Mouse (Mus musculus): Measurements from ENCODE around the gene Nwd2. TPM values are rescaled to one million over a fixed set of nuclear protein-coding genes. Genes with fewer than 3 reads are reported as not detected.

Nwd2 gene
- total RNA-seq (2021): under 1 TPM; 0.20 to 0.42 TPM
- long read RNA-seq, experiment 1: 0 reads
- long read RNA-seq, experiment 2: 0 reads

DNA sequence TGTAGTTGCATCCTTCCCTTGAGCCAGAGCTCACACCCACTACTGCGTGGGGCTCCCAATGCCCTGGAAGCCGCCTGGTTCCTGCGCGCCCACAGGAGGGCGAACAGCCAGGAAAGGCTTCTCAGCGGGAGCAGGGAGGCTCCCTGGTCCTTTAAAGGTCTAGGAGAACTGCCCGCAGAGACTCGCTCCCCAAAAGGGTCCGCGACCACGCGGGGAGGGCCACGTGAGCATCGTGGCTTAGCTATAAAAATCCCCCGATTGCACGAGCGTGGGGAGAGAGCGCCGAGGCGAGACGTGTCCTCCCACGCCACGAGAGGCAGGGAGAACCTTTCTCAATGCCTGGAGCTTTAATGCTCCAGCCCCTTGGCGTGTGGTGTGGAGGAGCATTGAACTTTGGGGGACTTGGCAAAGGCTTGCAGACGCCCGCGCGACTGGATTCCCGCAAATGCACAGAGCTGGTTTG lies at the start of gene Nwd2:
Nwd2 (plus strand) TSS at position 33 of the 463 bp plus-strand sequence.
- no peak for DNase-seq (ENCODE audit: low spot score in 2 of 2)

DNA sequence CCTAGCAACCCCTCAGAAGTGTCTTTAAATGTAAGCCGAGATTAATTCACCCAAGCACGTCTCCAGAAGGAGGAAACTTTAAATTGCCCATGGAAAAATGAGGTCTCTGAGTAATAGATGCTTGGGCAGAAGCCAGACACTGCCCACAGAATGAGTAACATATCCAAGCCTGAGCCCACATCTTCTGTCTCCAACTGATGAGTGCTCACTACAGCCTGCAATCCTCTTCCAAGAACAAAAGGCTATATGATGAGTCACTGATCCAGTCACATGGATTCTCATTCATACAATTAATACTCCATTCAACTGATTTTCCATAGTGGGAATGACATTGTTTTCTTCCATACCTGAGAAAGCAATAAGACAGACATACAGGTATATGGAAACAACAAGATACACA lies 41.5 kb upstream of the Nwd2 start:
- DNase-seq (ENCODE audit: low spot score in 2 of 2): no peak

DNA sequence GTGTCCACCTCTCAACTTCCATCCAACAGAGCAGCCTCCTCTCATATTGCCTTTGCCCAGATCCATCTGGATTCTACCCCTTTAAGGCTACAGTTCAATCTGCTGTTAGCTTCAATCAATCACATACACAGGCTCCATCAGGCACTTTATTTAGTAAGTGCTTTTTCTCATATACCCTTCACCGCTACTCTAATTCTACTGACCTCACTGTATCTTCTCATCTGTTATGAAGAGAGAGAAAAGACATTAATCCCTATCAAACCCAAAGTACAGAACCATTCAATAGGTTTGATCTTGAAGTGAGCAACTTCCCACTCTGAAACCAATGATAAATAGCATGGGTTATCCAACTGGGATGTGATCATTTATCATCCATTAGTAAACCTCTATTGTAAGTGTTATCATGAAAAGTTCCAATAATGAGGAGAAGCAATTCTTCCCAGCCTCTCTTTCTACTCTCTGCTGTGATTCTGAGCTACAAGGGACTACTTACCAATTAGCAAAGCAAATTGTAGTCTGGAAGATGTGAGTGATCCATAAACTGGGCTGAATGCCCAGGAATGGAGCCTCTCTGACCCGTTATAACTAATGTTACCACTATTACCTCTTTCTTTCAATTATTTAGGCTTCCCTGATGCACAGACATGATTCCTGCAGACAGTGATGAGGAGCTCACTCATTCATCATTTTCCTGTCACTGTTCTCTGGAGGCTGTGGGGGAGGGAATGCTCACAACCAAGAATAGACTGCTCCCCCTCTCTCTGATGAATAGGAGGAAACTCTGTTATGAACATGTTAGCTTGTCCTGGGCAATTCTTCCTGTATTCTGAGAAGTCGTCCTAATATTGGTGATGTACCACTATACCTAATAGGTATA lies 31.9 kb upstream of the Nwd2 start:
- DNase-seq (ENCODE audit: low spot score in 2 of 2): no peak

DNA sequence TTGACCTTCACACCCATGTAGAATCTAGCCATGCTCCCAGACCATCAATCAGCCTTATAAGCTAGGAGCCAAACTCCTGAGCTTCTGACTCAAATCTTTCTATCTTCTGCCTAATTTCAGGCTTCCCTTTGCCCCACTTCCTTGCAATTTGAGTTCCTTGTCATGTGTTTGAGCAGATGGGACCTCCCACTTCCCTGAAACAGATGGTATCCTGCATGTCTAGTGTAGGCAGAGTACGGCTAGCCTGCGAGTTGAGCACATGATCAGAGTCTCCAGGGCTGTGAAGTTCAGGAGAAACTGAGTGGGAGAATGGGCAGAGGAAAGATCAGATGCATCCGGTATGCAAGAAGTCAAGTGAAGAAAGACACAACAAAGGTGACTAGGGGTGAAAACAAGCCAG lies 24.8 kb upstream of the Nwd2 start:
- DNase-seq (ENCODE audit: low spot score in 2 of 2): no peak

DNA sequence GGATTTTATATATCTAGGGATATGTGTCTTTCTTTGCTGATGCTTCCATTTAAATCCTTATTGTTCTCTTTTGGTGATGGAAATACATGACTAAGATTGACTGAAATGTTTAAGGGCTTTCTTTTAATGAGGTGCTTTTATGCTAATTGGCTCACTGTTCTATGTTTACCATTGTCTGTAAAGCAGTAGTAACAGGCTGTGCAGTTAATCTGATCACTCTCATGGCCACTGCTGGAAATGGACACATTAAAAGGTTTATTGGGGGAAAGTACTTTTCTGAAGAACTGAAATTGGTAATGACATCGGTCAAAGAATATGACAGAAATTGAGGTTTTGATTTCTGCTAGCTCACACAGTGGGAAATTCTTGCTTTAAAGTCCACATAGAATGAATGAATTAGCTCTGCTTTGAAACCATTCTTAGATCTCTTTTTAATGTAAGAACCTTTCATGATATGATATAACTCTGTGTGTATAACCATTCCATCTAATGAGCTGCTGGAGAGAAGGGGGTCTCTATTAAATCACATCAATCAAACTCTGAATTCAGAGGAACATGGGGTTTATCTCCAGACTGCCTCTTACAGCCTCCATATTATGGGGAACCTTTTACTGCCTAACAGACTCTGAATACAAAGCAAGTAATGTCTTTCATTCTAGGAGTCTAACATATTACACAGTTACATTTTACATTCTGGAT lies 20.9 kb upstream of the Nwd2 start:
- no peak for DNase-seq (ENCODE audit: low spot score in 2 of 2)

DNA sequence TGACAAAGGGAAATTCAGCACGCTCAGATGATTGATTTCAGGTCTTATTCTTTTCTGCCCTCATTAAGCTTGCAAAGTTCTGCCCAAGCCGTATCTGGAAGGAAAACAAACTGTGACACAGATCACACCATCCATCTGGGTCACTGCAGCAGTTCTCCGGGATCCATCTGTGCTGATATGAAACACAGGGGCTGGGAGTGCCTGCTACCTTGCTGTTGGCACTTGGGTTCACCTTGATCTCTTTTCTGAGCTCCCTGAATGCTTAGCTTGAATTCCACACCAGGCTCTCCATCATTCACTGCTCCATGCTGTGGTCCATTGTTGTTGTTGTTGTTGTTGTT lies 20.4 kb upstream of the Nwd2 start:
- no peak for DNase-seq (ENCODE audit: low spot score in 2 of 2)

DNA sequence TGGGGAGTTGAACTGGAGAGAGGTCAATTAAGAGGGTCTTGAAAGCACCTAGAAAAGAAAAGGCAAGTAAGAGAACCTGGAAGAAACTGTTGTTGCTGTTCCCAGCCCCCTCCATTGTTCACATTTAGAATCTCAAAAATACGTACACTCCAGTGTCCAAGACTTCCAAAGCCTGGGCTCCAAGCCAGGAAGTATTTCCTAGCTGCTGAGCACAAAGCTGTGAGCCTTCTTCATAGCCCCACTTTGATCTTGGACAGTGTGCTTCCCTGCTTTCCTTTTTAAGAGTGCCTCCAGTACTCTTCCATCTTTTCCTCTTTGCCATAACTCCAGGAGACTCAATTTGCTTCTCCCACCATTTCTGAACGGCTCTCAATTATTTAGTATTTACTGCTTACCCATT lies 14.3 kb upstream of the Nwd2 start:
- DNase-seq (ENCODE audit: low spot score in 2 of 2): no peak

DNA sequence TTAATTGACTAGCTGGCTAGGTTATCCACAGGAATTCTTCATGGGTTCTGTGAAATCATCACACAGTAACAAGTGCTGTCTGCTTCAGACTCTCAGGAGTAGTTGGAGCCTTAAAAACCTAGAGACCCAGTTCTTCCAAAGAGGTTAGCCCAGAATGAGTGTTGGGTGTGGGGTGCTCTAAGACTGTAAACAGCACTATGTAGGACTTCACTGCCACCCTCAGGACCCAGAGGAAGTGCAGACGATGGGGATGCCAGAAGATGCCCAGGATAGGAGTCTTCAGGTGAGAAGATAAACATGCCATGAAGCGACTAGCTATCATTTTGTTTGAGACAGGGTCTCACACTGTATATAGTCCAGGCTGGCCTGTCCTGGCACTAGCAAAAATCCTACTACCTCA lies 715 bp upstream of the Nwd2 start:
- DNase-seq (ENCODE audit: low spot score in 2 of 2): no peak

DNA sequence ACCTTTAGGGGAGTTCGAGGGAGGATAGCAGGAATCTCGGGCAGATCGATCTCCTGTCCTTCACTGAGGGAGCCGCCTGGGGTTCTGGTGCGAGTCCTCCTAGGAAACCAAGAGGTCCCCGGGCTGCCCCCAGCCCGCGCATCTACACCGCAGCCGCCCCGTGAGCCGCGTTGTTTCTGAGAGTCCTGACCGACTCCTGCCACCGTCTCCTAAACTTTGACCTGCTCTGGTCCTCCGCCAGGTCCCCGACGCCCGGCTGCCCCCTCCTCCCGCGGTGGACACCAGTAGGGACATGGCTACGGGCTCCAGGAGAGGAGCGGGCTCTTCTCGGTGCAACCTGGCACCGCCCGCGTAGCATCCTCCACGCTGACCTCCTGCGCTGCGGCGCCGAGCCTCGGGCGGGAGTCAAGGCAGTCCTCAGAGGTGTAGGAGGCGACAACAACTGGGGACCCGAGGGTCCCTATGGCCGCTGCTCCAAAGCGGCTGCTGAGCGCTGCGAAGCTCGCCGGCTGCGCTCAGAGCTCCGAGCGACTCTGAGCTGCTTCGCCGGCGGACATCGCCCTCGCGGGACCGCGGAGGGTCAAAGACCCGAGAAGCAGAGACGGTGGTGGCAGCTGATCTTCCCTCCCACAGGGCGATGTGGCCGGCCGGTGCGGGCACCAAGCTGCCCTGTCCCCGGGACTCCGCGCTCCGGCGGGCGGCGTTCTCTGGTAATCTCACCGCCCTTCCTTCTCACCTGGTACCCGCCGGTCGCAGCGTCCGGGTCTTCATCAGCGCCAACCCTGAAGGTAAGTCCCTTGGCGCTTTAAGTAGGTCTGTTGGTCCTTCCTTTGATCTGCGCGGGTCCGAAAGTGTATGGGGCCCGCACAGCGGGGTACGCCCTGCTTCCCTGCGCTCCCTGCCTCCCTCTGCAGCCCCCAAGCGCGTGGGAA lies 897 bp downstream of the Nwd2 start:
- DNase-seq (ENCODE audit: low spot score in 2 of 2): no peak

DNA sequence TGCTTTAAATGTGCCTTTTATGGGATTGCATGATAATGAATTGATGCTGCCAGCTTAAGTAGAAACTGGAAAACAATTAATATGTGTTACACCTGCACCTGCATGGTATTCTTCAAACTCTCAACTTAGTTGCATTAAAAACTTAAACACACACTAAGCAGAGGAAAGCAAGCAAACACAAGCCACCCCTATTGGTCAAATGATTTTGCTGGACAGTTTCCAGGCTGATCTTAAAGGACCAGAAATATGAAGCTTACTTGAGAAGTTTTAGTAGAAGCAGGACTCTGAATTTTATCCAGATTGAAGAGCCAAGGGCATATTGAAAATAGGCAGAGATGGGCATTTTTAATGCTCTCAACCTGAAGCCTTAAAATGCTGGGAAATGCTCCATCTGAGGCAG lies 2.9 kb downstream of the Nwd2 start:
- DNase-seq (ENCODE audit: low spot score in 2 of 2): no peak

DNA sequence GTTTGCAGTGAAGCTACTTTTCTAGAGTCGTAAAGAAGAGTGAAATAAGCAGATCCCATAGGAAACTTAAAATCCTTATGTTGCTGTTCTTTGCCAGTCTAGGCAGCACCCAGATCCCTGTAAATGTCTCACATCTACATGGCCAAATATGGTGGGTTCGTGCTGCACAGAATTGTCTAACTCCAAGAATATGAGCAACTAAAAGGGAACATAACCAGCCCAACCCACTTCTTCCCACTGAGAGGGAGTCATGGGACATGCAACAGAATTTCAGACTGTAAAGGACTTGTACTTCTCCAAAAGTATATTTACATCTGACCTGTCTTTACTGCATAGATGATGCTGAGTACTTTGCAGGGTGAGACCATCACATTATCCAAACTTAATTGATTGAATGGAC lies 3.8 kb downstream of the Nwd2 start:
- no peak for DNase-seq (ENCODE audit: low spot score in 2 of 2)

DNA sequence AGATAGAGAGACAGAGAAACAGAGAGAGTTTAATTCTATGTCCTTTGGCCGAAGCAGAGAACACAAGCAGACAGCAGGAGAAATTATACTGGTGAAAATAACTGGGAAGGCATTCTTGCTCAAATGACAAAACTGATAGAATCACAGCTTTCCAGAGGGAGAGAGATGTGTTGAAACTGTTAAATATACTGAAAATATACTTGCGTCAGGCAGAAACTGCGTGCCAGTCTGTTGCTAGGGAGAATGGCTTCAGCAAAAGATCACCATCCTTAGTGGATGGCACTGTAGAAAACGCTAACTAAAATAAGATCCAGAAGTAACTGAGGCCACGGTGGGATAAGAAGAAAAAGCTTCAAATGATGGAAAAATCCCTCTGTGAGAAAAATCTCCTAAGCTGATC lies 18.0 kb downstream of the Nwd2 start:
- DNase-seq (ENCODE audit: low spot score in 2 of 2): no peak

DNA sequence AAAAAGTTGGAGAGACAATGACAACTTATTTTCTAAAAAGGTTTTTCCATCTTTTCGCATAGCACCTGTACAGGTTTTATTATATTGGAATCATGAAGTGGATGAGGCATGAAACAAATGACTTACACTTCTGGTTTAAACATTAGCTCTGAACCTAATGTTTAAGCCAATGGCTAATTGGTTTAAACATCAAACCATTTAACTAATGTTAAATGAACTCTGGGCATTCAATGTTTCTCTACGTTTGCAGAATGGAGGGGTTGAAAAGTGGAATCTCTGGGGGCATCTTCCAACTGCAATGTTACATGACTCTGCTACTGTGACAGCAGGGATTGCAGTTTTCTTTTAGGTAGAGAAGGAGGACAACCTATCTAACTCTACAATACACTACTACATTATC lies 27.0 kb downstream of the Nwd2 start:
- no peak for DNase-seq (ENCODE audit: low spot score in 2 of 2)

DNA sequence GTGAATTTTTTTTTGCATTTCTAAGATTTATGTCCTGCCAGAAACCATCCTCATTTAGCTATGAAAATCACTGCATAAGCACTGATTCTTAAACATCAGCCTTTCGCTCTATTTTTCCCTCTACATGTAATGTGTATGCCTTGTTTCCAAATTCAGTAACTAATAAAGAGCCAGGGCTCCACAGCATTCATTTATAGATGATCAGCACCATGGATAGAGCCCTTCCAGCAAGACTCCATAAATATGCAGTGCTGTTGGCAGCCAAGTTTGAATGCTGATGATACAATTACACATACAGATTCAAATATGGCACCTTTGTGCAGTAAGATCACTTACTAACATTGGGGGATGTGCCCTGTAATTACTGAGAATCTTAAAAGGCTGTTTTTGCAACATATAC lies 40.2 kb downstream of the Nwd2 start:
- no peak for DNase-seq (ENCODE audit: low spot score in 2 of 2)

DNA sequence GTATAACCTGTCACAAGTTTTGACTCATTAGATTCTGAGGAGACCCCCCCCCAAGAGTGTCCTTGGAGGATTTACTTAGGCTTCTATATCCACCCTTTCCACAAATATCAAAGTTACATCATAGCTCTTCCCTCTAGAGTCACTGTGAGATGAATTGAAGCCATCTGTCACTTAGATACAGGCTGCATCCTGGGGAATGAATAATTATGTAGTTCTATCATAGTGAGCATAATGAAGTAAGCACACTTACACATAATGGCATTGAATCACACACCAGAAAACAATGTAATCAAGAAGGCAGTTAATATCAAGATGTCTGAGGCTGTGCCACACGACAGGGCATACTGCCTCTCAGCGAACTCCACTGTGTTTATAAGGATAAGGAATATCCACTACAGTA lies 47.9 kb downstream of the Nwd2 start:
- no peak for DNase-seq (ENCODE audit: low spot score in 2 of 2)

DNA sequence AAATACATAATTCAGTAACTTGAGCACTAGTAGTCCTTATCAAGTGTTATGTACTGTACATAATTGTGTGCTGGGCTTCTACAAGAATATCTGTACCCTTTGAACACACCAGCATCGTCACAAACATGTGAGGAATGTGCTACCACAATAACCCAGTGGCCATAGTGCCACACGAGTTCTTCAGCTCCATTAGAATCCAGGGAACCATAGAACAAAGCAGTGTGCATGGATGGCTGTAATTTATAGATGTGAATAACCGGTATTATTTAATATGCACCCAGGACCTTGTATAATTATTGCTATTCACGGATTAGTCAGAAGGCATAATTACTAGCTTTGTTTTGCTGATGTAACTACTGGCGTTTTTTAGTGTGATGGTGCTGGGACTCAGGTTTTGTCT lies 48.3 kb downstream of the Nwd2 start:
- no peak for DNase-seq (ENCODE audit: low spot score in 2 of 2)

DNA sequence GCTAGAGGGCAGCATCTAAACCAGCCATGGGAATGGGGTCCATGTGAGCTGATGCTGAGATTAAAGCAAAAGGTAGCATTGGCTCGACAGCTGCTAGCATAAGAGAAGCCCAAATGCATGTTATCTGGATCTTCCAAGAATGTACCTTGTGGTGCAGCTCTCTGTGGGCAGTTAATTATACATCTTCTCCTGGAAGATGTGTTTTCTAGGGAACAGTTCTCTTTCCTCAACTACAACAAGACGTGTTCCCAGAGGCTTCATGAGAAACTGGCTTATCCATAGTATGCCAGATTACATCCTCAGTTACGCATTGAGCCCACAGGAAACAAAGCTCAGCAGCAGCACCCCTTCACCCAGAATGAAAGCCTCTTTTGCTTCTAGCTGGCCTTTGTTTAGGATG lies 80.1 kb downstream of the Nwd2 start:
- DNase-seq (ENCODE audit: low spot score in 2 of 2): no peak

DNA sequence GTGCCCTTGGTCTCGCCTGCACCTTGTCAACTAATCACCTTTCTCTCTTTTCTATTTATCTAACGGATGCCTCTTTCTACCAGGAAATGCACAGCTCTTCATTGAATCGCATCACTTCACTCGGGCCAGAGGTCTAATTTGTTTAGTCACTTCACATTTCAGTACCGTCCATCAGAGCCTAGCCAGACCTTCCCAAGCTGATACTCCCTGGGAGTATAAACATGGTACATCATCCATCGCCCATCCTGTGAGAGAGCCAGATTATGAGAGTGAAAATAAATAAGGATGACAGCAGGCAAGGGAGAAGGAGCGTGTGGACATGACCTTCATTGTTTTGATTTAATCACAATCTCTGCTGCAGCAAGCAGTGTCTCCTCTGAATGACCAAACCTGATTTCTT lies 86.6 kb downstream of the Nwd2 start:
- DNase-seq (ENCODE audit: low spot score in 2 of 2): no peak

DNA sequence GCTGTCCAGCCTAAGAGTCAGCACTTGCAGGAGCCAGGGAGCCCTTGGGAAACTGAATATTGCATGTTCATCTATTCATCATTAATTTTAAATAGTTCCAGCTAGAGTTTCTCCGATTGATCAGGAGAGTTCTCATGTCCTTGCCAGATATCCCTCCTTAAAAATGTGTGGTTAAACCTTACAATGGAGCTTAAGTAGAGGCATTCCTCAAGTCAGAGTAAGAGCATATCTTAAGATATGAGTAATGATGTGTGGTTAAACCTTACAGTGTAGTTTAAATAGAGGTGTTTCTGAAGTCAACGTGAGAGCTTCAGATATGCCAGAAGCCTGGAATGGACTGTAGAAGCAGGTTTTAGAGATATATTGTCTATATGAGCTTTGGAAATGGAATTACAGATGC lies 94.5 kb downstream of the Nwd2 start:
- DNase-seq (ENCODE audit: low spot score in 2 of 2): no peak

DNA sequence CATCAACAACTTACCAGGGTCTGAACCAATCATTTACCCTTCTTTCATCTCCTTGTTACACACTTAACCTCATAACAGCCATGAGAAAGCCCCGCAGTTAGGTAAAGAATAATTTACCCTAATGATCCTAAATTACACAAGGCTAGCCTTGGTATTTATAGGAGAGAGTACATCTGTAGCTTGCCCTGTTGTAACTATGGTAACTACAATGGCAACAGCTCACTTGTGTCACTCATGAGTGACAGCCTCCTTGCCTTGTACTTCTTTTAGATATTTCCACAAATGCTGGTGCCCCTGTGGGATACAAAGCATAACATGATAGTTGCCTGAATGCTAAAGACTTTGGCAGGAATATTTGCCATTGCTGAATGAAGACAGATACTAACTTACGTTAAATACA lies 99.4 kb downstream of the Nwd2 start:
- no peak for DNase-seq (ENCODE audit: low spot score in 2 of 2)

DNA sequence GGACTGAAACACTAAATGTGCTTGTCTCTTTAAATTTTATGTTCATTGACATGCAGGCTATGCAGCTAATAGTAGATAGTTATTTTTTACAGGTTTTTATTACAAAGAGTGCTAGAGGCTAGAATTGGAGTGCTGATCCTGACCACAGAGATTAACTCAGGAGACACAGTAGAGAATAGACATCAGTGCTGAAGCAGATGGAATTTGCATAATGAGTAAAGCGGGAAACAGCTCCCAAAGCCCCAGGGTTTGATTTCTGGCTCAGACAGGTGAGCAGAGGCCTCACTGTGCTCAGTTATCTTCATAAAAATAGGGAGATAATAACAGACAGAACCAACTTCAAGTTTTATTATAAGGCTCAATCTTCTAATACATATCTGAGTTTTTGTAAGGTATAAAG lies 99.9 kb downstream of the Nwd2 start:
- DNase-seq (ENCODE audit: low spot score in 2 of 2): no peak

Data from adrenal gland, postnatal 4 days (tissue).